Mouse (Mus musculus): ENCODE measurements around the gene Bex6.

The Bex6 gene

GRCm38 (mm10) chr16:32179333-32179901 lies at the start of gene Bex6:
Bex6 (plus strand) TSS chr16:32179823.
- DNase-seq (ENCODE audit: low read depth), result no peak

GRCm38 (mm10) chr16:32130190-32130826 lies 49.3 kb upstream of the Bex6 start:
- DNase-seq (ENCODE audit: low read depth), result peak; percentile 89

- DNase-seq (ENCODE audit: low read depth), result no peak
These were observed 46.5 kb upstream of the Bex6 start for GRCm38 (mm10) chr16:32133148-32133547.

- no peak for DNase-seq (ENCODE audit: low read depth)
These were observed 43.7 kb upstream of the Bex6 start for GRCm38 (mm10) chr16:32135842-32136357.

- no peak for DNase-seq (ENCODE audit: low read depth)
These were observed 40.7 kb upstream of the Bex6 start for GRCm38 (mm10) chr16:32138954-32139353.

- no peak for DNase-seq (ENCODE audit: low read depth)
These were observed 35.9 kb upstream of the Bex6 start for GRCm38 (mm10) chr16:32143766-32144165.

GRCm38 (mm10) chr16:32144592-32144991 lies 35.0 kb upstream of the Bex6 start:
- DNase-seq (ENCODE audit: low read depth), result no peak

- peak; percentile 39 for DNase-seq (ENCODE audit: low read depth)
These were observed 31.9 kb upstream of the Bex6 start for GRCm38 (mm10) chr16:32147589-32148207.

GRCm38 (mm10) chr16:32153976-32154375 lies 25.6 kb upstream of the Bex6 start:
- DNase-seq (ENCODE audit: low read depth), result no peak

GRCm38 (mm10) chr16:32154437-32154836 lies 25.2 kb upstream of the Bex6 start:
- DNase-seq (ENCODE audit: low read depth), result no peak

- DNase-seq (ENCODE audit: low read depth), result no peak
These were observed 22.9 kb upstream of the Bex6 start for GRCm38 (mm10) chr16:32156719-32157118.

- no peak for DNase-seq (ENCODE audit: low read depth)
These were observed 22.3 kb upstream of the Bex6 start for GRCm38 (mm10) chr16:32157369-32157768.

GRCm38 (mm10) chr16:32158966-32159365 lies 20.7 kb upstream of the Bex6 start:
- DNase-seq (ENCODE audit: low read depth), result no peak

- peak; percentile 51 for DNase-seq (ENCODE audit: low read depth)
These were observed 18.8 kb upstream of the Bex6 start for GRCm38 (mm10) chr16:32160742-32161323.

GRCm38 (mm10) chr16:32163392-32163791 lies 16.2 kb upstream of the Bex6 start:
- DNase-seq (ENCODE audit: low read depth), result peak; percentile 85

- DNase-seq (ENCODE audit: low read depth), result peak; percentile 52
These were observed 15.7 kb upstream of the Bex6 start for GRCm38 (mm10) chr16:32163891-32164290.

GRCm38 (mm10) chr16:32164396-32165027 lies 15.1 kb upstream of the Bex6 start:
- peak; percentile 55 for DNase-seq (ENCODE audit: low read depth)

GRCm38 (mm10) chr16:32165281-32165821 lies 14.3 kb upstream of the Bex6 start, which contains the start of gene Nrros:
Nrros (minus strand) TSS chr16:32165594.
- DNase-seq (ENCODE audit: low read depth), result peak; percentile 92

- no peak for DNase-seq (ENCODE audit: low read depth)
These were observed 11.6 kb upstream of the Bex6 start for GRCm38 (mm10) chr16:32167819-32168545.

GRCm38 (mm10) chr16:32171031-32171731 lies 8.4 kb upstream of the Bex6 start:
- no peak for DNase-seq (ENCODE audit: low read depth)

GRCm38 (mm10) chr16:32173401-32173800 lies 6.2 kb upstream of the Bex6 start:
- no peak for DNase-seq (ENCODE audit: low read depth)
